Mouse (Mus musculus) layer of hippocampus, adult 2 months (tissue): ENCODE data around the gene Agbl4. TPM values are rescaled to one million over a fixed set of nuclear protein-coding genes. Genes with fewer than 3 reads are reported as not detected.

Source experiments
- DNase-seq, 2 experiments: peaks; one replicate each; pipeline ENCODE4 v3.0.0; 2022; ENCODE audit warnings: low spot score in 2 of 2
- H3K27ac ChIP-seq: fragments of 200-600 bp; 2 replicates; pipeline ENCODE4 v1.8.1; 2022
- H3K4me3 ChIP-seq: fragments of 200-600 bp; 2 replicates; pipeline ENCODE4 v1.8.1; 2022; ENCODE audit warnings: mild to moderate bottlenecking
- CTCF ChIP-seq: fragments of 200-600 bp; conservative IDR thresholded peaks from 2 replicates; pipeline ENCODE4 v1.8.1; 2022; ENCODE audit warnings: antibody characterized with exemption, mild to moderate bottlenecking, moderate library complexity
- total RNA-seq, 2 experiments: library from RNA; stranded (reverse); gene quantifications; 2 replicates each; pipeline ENCODE4 v1.2.3; 2021

The Agbl4 gene
- total RNA-seq, 2 experiments from 2014 or later: 13.5 to 15.7 TPM

GRCm38 (mm10) chr4:110662940-110663339 is 265.5 kb downstream of the Agbl4 start:
- Histone ChIP-seq H3K27ac (no peak overlapping the region), H3K4me3 (no peak overlapping the region)
- TF ChIP-seq CTCF: no peak
- no peak for DNase-seq

GRCm38 (mm10) chr4:110674121-110674520 is 276.7 kb downstream of the Agbl4 start:
- Histone ChIP-seq H3K4me3 (no peak overlapping the region), H3K27ac (no peak overlapping the region)
- DNase-seq: no peak
- no peak for TF ChIP-seq CTCF

- TF ChIP-seq CTCF: no peak
- H3K4me3 ChIP-seq: no peak overlapping the region
- H3K27ac ChIP-seq: no peak overlapping the region
- peak in 1 of 2 experiments; percentile 1 for DNase-seq
Measured at GRCm38 (mm10) chr4:110735141-110735540, 337.7 kb downstream of the Agbl4 start.

- H3K4me3 ChIP-seq: no peak overlapping the region
- H3K27ac ChIP-seq: no peak overlapping the region
- no peak for TF ChIP-seq CTCF
- peak; percentile 11 to 12 for DNase-seq
Measured at GRCm38 (mm10) chr4:110757941-110758340, 360.5 kb downstream of the Agbl4 start.

- Histone ChIP-seq H3K27ac (no peak overlapping the region), H3K4me3 (no peak overlapping the region)
- no peak for TF ChIP-seq CTCF
- DNase-seq: no peak
Measured at GRCm38 (mm10) chr4:110788596-110788995, 391.1 kb downstream of the Agbl4 start.

- Histone ChIP-seq H3K27ac (no peak overlapping the region), H3K4me3 (no peak overlapping the region)
- DNase-seq: peak; percentile 58 to 61
- TF ChIP-seq CTCF: no peak
Measured at GRCm38 (mm10) chr4:110799902-110800301, 402.4 kb downstream of the Agbl4 start.

GRCm38 (mm10) chr4:110810947-110811346 is 413.5 kb downstream of the Agbl4 start:
- Histone ChIP-seq H3K27ac (no peak overlapping the region), H3K4me3 (no peak overlapping the region)
- TF ChIP-seq CTCF: no peak
- no peak for DNase-seq

GRCm38 (mm10) chr4:110832776-110833175 is 435.3 kb downstream of the Agbl4 start:
- Histone ChIP-seq H3K4me3 (no peak overlapping the region), H3K27ac (no peak overlapping the region)
- no peak for TF ChIP-seq CTCF
- DNase-seq: no peak

- no peak overlapping the region for H3K4me3 ChIP-seq
- no peak for TF ChIP-seq CTCF
- H3K27ac ChIP-seq: no peak overlapping the region
- peak; percentile 14 to 17 for DNase-seq
Measured at GRCm38 (mm10) chr4:110879719-110880443, 482.4 kb downstream of the Agbl4 start.

GRCm38 (mm10) chr4:110916061-110916460 is 518.6 kb downstream of the Agbl4 start:
- TF ChIP-seq CTCF: no peak
- H3K27ac ChIP-seq: peak overlapping the region; percentile 51; the same call in 1 of the 2 replicates

GRCm38 (mm10) chr4:110916565-110916964 is 519.1 kb downstream of the Agbl4 start:
- Histone ChIP-seq H3K27ac (peak overlapping the region; percentile 51; the same call in 1 of the 2 replicates), H3K4me3 (no peak overlapping the region)
- no peak for TF ChIP-seq CTCF
- peak; percentile 81 to 84 for DNase-seq

More at GRCm38 (mm10) chr4:110916061-110916460, 518.6 kb downstream of the Agbl4 start:
- H3K4me3 ChIP-seq: no peak overlapping the region
- DNase-seq: peak; percentile 9 to 30

- no peak for DNase-seq
- Histone ChIP-seq H3K27ac (no peak overlapping the region), H3K4me3 (no peak overlapping the region)
- no peak for TF ChIP-seq CTCF
Measured at GRCm38 (mm10) chr4:110921013-110921412, 523.6 kb downstream of the Agbl4 start.

GRCm38 (mm10) chr4:111001641-111002040 is 604.2 kb downstream of the Agbl4 start:
- H3K4me3 ChIP-seq: no peak overlapping the region
- no peak for DNase-seq
- H3K27ac ChIP-seq: no peak overlapping the region
- TF ChIP-seq CTCF: no peak
